Mouse (Mus musculus): ENCODE results near the gene Pcyt2. TPM values are rescaled to one million over a fixed set of nuclear protein-coding genes. Genes with fewer than 3 reads are reported as not detected.

The Pcyt2 gene
- 279 and 305 TPM in 2 replicates for polyA plus RNA-seq (2012; rRNA removed)

DNA sequence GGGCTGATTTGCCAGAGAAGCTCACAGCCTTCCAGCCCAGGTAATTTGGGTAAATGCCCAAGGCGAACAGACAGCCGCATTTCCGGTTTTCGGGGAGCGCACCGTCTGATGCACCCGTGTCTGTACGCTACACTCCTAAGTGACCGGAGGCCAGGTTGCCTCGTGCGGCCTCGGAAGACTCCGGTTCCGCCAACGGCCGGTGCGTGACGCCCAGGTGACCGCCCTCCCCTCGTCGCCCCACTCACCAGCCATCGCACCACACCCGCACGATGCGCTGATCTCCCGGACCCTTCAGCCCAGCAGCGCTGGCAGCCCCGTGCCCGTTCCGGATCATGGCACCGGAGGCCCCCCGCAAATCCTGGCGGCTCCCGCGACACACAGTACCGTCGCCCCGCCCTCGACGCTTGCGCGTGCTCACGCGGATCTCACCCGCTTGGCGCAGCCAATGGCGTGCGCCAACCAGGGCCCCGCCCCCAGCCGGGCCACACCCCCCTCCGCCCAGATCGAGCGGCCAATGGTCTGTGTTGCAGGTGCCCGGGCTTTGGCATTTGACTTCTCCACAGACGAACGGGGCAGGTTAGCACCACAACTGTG lies at the start of gene Pcyt2:
Gene Pcyt2 (minus strand): TSS at position 418 of the 594 bp plus-strand sequence.

DNA sequence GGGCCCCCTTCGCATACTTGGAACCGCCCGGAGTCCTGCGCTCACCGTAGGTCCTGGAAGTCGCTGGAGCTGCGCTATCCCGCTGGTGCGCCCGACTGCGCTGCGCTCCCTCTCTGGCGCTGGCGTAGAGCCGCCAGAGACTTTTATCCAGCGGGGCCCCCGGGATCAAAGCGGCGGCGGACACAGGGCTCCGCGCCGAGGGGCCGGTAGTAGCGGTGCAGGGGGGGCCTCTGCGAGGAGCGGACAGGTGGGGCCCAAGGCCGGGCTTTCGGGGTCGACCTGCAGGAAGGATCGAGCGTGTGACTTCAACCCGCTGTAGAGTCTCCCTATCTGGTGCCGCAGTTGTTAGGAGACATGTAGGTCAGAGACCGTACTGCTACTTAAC lies 43.3 kb upstream of the Pcyt2 start, which contains the start of gene Notum:
Gene Notum (minus strand): TSS at position 100 of the 385 bp plus-strand sequence.

DNA sequence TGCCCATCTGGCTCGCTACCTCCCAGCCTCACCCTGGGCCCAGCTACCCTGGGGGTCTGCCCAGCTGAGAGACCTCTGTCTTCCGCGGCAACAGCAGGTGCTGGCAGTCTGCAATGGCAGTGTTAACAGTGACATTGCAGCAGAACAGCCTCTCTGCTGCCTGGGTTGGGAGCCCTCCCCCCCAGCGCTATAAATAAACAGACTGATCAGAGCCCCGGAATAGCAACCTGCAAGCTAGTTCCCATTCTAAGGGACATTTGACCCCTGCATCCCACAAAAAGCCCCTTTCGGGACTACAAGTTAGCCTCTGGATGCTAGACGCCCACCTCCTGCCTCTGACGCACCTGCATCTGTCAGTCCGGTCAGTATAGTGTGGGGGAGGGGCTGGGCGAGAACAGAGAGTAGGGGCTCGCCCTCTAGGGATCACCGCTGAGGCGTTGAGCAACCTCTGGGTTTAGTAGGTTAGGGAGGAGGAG lies 30.3 kb upstream of the Pcyt2 start, which contains the start of gene Myadml2:
Gene Myadml2 (minus strand): TSS at position 158 of the 476 bp plus-strand sequence.

DNA sequence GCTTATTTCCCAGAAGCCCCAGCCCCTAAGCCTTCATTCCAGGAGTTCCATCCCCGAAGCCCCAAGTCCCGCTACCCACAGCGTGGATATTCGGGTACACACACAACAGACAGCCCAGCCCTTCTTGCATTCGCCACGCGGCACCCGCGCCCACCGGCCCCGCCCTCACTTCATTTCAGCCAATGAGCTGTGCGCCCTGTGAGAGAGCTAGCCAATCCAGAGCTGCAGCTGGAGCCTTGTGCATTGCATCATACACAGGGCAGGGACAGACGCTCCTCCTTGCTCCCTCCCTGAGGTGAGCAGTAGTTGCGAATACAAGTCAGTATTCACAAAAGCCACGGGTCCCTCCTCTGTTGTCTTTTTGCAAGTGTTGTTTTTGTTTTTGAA lies 25.9 kb upstream of the Pcyt2 start, which contains the start of gene Pycr1:
Gene Pycr1 (minus strand): TSS at position 169 of the 387 bp plus-strand sequence.

DNA sequence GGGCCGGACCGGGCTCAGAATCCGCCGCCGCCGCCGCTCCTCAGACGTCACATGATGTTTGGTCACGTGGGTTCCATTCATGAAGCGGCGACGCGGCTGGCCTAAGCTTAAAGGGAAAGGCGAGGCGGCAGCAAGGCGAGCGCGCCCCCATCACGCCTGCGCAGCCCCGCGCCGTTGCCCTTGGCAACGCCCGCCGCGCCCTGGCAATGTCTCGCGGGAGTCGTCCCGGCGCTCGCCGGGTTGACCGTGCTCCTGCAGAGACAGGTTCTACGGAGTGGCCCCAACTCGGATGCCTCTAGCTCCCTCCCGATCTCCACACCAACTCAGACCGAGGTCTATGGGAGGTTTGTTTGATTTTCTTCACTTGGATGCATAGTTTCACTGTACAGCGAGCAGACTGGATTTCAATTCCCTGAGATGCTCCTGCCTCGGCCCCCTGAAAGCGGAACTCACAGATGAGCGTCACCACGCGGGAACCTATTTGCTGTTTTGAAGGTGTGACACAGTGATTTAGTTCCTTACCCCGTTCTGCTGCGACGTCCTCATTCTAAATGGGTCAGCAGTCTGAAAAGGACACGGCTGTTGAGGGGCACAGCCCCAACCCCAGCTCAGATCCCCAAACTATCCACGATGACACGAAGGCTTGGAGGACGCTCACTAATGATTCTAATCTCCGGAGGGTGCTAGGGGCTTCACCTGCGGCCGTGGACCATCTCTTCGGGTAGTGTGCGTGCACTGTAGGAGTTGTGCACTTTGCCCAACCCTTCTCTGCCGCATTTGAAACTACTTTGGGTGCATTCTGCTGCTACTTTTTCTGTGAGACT lies 16.0 kb upstream of the Pcyt2 start, which contains the start of gene Mafg:
Gene Mafg (minus strand): TSS at position 81 of the 824 bp plus-strand sequence.

DNA sequence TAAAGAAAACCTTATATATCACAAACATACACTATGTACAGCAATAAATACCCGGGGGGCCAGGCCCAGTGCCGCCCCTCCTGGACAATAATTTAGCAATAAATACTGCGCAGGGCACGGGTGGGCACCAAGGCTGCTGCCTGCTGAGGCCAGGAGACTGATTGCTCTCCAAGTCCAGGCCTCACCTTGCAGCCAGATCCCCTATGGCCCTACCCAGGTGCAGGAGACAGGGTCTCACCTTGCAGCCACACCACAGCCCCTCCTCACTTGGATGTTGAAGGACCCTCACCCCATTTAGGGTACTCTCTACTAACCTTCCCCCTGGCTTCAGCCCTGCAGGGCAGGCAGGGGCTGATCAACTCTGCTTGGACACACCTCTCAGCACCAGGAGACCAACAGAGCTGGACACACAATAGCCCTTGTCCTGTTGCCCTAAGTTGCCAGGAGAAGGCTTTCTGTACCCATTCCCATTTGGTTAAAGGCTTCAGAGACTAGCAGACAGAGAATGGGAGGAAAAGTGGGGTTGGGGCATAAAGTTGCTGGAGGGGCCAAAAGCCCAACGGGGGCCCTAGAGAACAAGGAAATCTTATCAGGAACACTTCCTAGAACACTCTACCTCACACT lies 7.5 kb upstream of the Pcyt2 start, which contains the start of gene Sirt7:
Gene Sirt7 (minus strand): TSS at position 89 of the 624 bp plus-strand sequence.

DNA sequence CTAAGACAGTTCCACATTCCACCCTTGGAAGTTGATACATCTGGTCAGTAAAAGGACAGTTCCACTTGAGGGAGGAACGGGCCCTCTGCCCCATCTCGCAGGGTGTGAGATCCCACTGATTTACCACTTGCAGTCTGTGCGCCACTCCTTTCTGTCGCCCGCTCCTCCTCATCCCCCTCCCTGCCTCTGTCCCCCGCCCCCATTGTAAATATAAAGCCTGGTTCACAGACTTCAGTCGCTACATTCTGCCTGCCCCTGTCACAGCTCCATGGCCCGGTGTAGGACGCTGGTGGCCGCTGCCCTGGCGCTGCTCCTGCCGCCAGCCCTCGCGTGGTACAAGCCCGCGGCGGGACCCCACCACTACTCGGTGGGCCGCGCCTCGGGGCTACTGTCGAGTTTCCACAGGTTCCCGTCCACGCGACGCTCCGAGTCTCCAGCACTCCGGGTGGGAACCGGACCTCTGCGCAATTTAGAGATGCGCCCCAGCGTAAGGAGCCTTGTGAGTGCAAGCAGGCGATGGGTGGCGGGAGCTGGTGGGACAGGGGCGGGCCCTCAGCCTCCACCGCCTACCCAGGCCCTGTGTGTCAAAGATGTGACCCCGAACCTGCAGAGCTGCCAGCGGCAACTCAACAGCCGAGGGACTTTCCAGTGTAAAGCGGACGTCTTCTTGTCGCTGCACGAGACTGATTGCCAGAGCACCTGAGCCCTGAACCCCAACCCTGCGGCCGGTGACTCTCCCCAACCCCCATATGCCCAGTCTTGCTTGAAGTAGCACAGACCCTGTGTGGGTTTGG lies 9.3 kb downstream of the Pcyt2 start, which contains the start of gene Npb:
Gene Npb (plus strand): TSS at position 237 of the 794 bp plus-strand sequence.

DNA sequence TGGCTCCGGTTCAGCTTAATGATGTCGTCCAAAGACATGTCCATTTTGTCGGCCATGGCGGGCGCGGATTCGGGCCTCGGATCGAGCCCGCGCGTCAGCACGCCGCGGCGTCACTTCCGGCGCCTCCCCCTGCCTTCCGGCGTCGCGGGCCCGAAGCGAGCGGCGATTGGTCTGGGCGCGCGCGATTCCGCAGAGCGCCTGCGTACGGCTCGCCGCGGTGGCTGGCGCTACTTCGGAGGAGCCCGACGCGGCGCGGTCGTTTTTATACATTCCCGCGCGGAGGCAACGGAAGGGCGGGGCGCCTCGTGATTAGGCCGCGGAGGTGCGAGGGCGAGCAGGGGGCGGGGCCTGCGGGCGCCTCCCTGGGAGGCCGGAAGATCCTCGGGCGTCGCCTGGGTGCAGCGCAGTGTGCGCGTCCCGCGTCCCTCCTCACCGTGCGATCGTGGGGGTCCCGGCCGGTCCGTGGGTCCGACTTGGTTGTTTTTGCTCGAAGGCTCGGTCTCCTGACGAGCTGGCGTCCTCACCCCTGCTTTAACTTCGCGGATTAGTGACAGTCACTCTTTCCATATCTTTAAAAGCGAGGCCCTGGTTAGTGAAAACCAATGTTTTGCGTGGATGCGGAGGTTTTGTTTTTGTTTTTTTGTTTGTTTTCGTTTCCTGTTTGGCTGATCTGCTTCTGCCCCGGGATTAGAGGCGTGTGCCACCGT lies 19.3 kb downstream of the Pcyt2 start, which contains the start of the genes Alyref and Anapc11:
Gene Alyref (minus strand): TSS at position 83 of the 707 bp plus-strand sequence.
Gene Anapc11 (plus strand): TSS at position 139 of the 707 bp plus-strand sequence.

DNA sequence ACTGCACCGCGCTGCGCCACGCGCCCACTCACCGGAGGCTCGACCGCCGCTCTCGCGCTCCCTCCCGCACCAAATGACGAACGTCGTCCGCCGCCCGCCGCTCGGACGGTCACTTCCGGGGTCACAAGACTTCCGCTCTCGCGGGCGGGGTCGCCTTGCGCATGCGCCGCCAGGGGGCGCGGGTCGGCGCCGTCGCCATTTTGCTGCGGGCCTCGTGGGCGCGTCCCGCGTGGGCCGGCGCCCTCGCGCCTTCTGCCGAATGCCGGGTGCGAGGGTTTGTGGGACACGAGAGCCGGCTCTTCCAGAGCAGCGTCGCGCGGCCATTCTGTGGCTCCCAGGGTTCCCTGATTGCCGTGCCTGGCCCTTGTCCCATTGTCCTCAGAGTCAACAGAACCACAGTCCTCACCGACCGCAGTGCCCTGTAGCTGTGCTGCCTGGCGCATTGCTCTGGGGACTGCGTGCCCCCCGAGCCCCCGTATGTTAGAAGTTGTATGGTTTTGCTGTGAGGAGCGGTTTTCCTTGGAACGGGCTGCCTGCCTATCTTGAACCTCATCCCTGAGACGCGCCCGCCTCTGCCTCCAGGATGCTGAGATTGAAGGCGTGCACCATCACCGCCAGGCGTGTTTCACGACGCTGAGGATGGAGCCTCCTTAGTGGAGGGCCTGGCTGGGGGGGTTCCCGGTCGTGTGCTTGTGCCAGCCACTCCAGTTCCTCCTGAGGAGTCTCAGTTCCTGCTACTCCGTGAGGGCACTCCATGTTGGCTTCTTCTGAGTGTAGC lies 36.1 kb downstream of the Pcyt2 start, which contains the start of gene Arhgdia:
Gene Arhgdia (minus strand): TSS at position 135 of the 778 bp plus-strand sequence.

DNA sequence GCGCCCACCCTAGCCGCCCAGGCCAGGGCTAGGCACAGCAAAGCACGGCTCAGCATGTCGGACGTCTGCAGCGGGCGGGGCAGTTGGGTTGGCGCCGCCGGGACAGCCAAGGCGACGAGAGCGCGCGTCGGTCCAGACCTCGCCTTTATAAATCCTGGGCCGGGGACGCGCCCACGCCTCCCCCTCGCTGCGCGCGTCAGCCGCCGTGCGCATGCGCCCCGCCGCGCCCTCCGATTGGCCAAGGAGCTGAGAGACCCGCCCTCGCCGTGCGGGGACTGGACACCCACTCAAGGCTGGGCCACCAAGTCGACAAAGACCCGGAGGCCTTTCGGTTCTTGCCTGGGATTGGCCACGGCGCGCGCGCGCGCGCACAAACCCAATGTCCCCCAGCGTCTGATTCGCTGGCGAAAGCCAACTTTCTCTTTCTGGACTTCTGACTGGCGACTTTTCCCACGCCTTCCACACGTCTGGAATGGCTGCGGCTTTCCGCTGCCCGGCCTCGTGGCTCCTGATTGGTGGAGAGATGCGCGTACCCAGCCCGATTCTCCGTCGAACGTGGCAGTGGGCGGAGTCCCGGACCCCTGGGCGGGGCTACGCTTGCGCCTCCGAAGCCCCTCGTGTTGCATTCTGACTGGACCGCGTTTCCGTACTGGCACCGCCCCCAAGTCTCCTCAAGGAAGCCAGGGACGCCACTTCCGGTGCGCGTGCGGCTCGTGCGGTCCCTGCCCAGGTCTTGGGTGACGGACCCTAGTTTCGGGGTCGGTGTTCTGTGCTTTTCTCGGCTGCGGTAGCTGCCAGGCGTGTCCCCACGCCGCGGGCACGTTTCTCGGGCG lies 44.8 kb downstream of the Pcyt2 start, which contains the start of gene P4hb:
Gene P4hb (minus strand): TSS at position 502 of the 833 bp plus-strand sequence.

Other genes with a start within 250 kb of the Pcyt2 start
- gene Faap100, start 239.2 kb downstream of the Pcyt2 start, polyA plus RNA-seq (2012; rRNA removed) = 110 and 134 TPM in 2 replicates
- 106 and 121 TPM in 2 replicates for gene Nploc4, start 180.2 kb downstream of the Pcyt2 start, polyA plus RNA-seq (2012; rRNA removed)
- 0.13 TPM in 1 of 2 replicates, not detected in the other for gene Tspan10, start 175.3 kb downstream of the Pcyt2 start, polyA plus RNA-seq (2012; rRNA removed)
- 1.1 and 1.2 TPM in 2 replicates for gene Pde6g, start 164.4 kb downstream of the Pcyt2 start, polyA plus RNA-seq (2012; rRNA removed)
- gene Oxld1, start 159.9 kb downstream of the Pcyt2 start, polyA plus RNA-seq (2012; rRNA removed) = 30.5 and 34.8 TPM in 2 replicates
- gene Ccdc137, start 159.8 kb downstream of the Pcyt2 start, polyA plus RNA-seq (2012; rRNA removed) = 13.1 and 17.5 TPM in 2 replicates
- 31.1 and 35.0 TPM in 2 replicates for gene Arl16, start 150.3 kb downstream of the Pcyt2 start, polyA plus RNA-seq (2012; rRNA removed)
- 115 and 155 TPM in 2 replicates for gene Mrpl12, start 133.3 kb downstream of the Pcyt2 start, polyA plus RNA-seq (2012; rRNA removed)
- 226 and 229 TPM in 2 replicates for gene Slc25a10, start 126.1 kb downstream of the Pcyt2 start, polyA plus RNA-seq (2012; rRNA removed)
- 2.3 and 3.3 TPM in 2 replicates for gene Gcgr, start 87.2 kb downstream of the Pcyt2 start, polyA plus RNA-seq (2012; rRNA removed)
- gene Mcrip1, start 68.2 kb downstream of the Pcyt2 start, polyA plus RNA-seq (2012; rRNA removed) = 185 and 195 TPM in 2 replicates
- not detected in 2 replicates for gene Ppp1r27, start 66.8 kb downstream of the Pcyt2 start, polyA plus RNA-seq (2012; rRNA removed)
- gene P4hb, start 44.7 kb downstream of the Pcyt2 start, polyA plus RNA-seq (2012; rRNA removed) = 355 TPM in 2 replicates
- 779 and 887 TPM in 2 replicates for gene Arhgdia, start 36.3 kb downstream of the Pcyt2 start, polyA plus RNA-seq (2012; rRNA removed)
- 30.8 and 42.7 TPM in 2 replicates for gene Alyref, start 19.6 kb downstream of the Pcyt2 start, polyA plus RNA-seq (2012; rRNA removed)
- 189 and 219 TPM in 2 replicates for gene Anapc11, start 19.5 kb downstream of the Pcyt2 start, polyA plus RNA-seq (2012; rRNA removed)
- gene Npb, start 9.5 kb downstream of the Pcyt2 start, polyA plus RNA-seq (2012; rRNA removed) = 2.6 and 4.4 TPM in 2 replicates
- 77.5 and 98.2 TPM in 2 replicates for gene Sirt7, start 7.3 kb upstream of the Pcyt2 start, polyA plus RNA-seq (2012; rRNA removed)
- 75.0 and 78.0 TPM in 2 replicates for gene Mafg, start 15.7 kb upstream of the Pcyt2 start, polyA plus RNA-seq (2012; rRNA removed)
- gene Pycr1, start 25.8 kb upstream of the Pcyt2 start, polyA plus RNA-seq (2012; rRNA removed) = 10.8 and 14.3 TPM in 2 replicates
- gene Myadml2, start 30.2 kb upstream of the Pcyt2 start, polyA plus RNA-seq (2012; rRNA removed) = 0.18 TPM in 1 of 2 replicates, not detected in the other
- gene Notum, start 43.2 kb upstream of the Pcyt2 start, polyA plus RNA-seq (2012; rRNA removed) = 12.7 and 13.6 TPM in 2 replicates
- 130 and 142 TPM in 2 replicates for gene Aspscr1, start 55.0 kb upstream of the Pcyt2 start, polyA plus RNA-seq (2012; rRNA removed)
- 57.2 and 79.0 TPM in 2 replicates for gene Cenpx, start 95.8 kb upstream of the Pcyt2 start, polyA plus RNA-seq (2012; rRNA removed)
- 97.4 and 99.6 TPM in 2 replicates for gene Lrrc45, start 96.0 kb upstream of the Pcyt2 start, polyA plus RNA-seq (2012; rRNA removed)
- 54.5 and 76.4 TPM in 2 replicates for gene Rac3, start 103.5 kb upstream of the Pcyt2 start, polyA plus RNA-seq (2012; rRNA removed)
- gene Dcxr, start 109.3 kb upstream of the Pcyt2 start, polyA plus RNA-seq (2012; rRNA removed) = 317 and 369 TPM in 2 replicates
- gene Cbr2, start 114.2 kb upstream of the Pcyt2 start, polyA plus RNA-seq (2012; rRNA removed) = 193 and 267 TPM in 2 replicates
- gene Hmga1b, start 144.9 kb upstream of the Pcyt2 start, polyA plus RNA-seq (2012; rRNA removed) = 0.31 and 7.3 TPM in 2 replicates
- 74.0 and 77.8 TPM in 2 replicates for gene Rfng, start 166.3 kb upstream of the Pcyt2 start, polyA plus RNA-seq (2012; rRNA removed)
- 283 and 304 TPM in 2 replicates for gene Gps1, start 166.3 kb upstream of the Pcyt2 start, polyA plus RNA-seq (2012; rRNA removed)
- gene Dus1l, start 178.5 kb upstream of the Pcyt2 start, polyA plus RNA-seq (2012; rRNA removed) = 54.8 and 64.2 TPM in 2 replicates
- gene Fasn, start 206.6 kb upstream of the Pcyt2 start, polyA plus RNA-seq (2012; rRNA removed) = 1,315 and 1,722 TPM in 2 replicates